Mouse (Mus musculus) embryo, embryonic 11.5 days (tissue): ENCODE data around the gene Eya2.
"Not testable (repeated sequence)": the region's sequence is repeated elsewhere in the genome, so short reads cannot be mapped to it uniquely, and the experiment has no call there.

ENCODE experiments used
- DNase-seq: peaks from one replicate; pipeline ENCODE4 v3.0.0-alpha.2; 2012; ENCODE audit warnings: low read depth, low spot score

The Eya2 gene

DNA sequence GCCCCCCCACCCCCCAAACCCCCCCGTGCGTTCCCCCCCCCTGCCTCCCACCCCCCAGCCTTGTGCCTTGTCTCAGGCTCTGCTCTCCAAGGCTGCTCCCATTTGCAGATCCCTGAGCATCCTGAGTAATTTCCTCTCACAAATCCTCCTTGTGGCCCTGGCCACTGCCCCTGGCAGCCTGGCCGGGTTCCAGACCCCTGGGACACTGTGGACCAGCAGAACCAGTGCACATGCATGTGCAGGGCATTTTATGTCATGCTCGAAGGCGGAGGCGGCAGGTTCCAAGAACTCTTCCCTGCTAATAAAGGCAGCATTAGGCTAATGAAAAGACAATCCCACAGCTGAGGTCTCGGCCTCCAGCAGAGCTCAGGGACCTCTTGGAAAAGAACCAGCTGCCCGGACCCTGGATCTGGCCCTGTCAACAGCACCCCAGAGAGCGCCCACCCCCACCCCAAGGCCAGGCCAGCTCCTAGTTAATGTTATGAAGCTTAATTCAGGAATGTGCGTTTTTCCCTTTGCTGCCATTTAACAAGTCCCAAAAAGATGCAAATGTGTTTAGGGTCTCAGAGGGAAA lies 174.6 kb downstream of the Eya2 start:
- DNase-seq, result no peak

DNA sequence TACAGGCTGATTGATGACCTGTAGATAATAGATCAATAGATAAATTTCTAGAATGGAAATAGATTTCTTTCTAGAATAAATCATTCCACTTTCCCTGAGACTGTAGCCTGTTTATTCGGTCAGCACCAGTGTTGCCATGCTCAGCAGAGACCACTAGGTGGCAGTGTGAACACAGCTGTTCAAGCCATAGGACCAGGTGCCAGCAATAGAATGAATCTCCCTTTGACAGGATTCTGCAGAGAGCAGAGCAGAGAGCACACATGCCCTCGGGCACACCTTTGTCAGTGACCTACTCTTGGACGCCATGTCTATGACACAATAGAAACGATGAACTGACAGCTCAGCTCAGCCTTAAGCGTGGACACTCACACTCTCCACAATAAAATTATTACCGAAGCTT lies 184.1 kb downstream of the Eya2 start:
- DNase-seq, result peak; percentile 74

DNA sequence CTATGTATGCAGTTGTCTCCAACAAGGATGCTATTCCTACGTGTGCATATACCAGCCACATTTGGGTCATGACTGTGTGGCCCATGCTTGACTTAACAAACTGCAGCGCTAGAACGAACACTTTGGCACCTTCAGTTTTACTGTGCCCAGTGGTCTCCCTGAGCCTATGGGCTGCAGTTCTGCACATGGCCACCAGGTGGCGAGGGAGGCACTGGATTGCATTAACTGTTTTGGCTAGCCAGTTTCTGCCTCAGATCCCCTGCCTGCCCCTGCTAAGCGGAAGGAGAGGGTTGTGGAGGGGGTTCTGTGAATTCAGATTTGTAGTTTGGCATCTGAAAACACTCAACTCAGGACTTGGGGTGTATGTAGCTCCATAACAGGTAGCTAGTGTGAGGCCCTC lies 187.5 kb downstream of the Eya2 start:
- DNase-seq, result peak; percentile 75

DNA sequence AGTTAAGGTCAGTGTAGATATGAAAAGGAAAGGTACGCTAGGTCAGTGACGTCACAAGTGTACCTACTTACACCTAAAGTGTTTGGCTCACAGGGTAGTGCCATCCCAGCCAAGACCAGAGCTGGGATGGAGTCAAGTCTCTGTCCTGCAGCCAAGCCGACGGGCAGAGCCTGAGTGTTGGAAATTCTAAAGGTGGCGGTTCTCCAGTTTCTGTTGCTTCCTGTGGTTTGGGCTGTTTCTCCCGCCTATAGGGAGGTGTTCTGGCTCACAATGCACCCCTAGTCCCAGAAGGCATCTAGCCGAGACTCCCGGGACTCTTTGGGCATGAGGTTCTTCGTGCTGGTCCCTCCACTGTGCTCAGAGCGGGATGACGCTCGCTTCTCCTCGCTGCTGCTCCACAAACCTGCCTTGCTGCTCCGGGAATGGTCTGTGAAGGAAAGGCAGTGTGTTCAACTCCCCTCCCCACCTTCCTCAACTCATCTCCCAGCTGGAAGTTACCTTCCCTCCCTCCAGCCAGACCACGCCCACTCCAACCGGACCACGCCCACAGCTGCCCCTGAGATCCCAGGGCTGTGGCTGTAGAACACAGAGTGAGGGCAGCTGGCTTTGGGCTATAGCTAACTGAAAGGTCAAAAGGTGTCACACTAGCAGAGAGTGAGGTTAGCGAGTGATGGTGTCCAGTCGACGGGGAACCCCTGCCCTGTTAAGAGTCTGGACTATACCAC lies 190.6 kb downstream of the Eya2 start:
- no peak for DNase-seq

DNA sequence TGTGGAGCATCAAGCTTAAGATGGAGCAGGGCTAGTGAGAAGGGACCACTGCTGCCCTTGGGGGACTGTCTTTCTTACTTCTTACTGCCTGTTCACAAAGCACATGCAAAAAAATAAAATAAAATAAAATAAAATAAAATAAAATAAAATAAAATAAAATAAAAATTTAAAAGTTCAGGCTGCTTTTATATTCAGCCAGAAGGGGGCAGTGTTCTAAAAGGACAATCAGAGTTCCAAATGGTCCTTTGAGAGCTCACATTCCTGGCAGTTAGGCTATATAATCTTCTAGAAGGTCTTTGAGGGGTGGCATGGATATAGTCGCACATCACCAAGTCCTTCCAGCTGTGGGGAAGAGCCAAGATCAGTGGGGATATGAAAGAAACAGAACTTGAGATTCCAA lies 191.6 kb downstream of the Eya2 start:
- DNase-seq, result no peak

GRCm38 (mm10) chr2:165788005-165788404 lies 193.2 kb downstream of the Eya2 start:
- no peak for DNase-seq

- no peak for DNase-seq
Observed at GRCm38 (mm10) chr2:165788796-165789195, 194.0 kb downstream of the Eya2 start.

GRCm38 (mm10) chr2:165789667-165790066 lies 194.8 kb downstream of the Eya2 start:
- no peak for DNase-seq

DNA sequence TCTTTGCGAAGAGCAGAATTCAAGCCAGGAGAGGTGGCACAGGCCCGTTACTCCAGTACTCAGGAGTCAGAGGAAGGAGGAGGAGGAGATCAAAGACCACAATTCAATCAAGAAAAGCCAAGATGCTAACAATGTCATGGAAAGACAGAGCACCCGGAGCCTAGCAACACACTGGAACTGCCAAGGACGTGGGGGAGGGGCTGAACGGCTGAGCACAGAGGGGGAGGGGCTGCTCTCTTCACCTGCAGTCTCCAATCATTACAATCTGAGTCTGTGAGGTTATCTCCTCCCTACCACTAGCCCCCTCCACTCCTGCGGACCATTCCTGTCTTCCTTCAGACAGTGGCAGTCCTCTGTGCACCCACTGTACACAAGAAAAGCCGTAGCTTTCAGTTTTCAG lies 196.2 kb downstream of the Eya2 start:
- DNase-seq, result no peak

GRCm38 (mm10) chr2:165791657-165792056 lies 196.8 kb downstream of the Eya2 start:
- DNase-seq, result no peak

DNA sequence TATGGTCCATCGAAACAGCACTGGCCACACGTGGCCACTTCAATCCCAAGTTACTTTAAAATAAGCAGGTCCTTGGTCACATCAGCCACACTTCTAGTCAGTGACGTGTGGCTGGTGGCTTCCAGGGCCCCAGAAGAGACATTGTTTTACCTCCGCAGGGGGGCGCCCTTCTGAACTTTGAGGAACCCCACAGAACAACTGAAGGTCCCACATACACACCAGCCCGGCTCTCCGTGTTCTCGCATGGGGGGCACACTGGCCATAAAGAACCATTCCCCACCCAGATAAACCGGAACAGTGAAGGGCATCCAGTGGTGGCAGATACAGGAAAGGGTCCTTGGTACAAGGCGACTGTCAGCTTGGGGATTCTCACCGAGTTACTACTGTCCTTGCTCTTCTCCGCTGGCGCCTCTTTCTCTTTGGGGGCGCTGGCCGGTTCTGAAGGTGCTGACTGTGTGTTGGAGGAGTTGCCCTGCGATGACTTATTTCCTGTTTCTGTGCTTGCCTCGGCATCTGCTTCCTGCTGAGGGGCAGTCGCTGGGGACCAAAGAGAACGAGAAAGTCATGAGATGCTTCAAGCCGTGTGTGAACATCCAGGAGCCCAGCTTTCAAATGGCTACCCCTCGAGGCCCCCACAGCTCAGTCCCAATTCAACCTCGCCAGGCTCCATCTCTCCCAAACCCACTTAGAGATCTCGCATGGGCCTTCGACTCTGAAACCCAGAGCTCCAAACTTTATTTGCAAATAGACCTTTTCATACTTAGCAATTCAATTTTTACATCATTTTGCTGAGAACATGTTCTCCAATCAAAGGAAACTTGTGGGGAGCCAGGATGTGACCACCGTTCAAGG lies 197.8 kb downstream of the Eya2 start:
- no peak for DNase-seq

- no peak for DNase-seq
Observed at GRCm38 (mm10) chr2:165793283-165793638, 198.4 kb downstream of the Eya2 start.

- DNase-seq, result no peak
Observed at GRCm38 (mm10) chr2:165797876-165798275, 203.0 kb downstream of the Eya2 start.

DNA sequence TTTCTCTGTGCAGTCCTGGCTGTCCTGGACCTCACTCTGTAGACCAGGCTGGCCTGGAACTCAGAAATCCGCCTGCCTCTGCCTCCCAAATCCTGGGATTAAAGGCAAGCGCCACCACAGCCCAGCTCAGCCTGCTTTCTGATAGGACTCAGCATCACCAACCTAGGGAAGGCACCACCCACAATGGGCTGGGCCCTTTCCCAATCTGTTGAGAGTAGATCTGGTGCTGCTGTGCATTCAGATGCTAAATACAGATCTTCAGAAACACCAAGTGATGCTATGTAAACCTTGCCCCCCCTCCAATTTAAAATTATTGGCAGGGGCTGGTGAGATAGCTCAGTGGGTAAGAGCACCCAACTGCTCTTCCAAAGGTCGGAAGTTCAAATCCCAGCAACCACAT lies 205.3 kb downstream of the Eya2 start:
- DNase-seq, result not testable (repeated sequence)

DNA sequence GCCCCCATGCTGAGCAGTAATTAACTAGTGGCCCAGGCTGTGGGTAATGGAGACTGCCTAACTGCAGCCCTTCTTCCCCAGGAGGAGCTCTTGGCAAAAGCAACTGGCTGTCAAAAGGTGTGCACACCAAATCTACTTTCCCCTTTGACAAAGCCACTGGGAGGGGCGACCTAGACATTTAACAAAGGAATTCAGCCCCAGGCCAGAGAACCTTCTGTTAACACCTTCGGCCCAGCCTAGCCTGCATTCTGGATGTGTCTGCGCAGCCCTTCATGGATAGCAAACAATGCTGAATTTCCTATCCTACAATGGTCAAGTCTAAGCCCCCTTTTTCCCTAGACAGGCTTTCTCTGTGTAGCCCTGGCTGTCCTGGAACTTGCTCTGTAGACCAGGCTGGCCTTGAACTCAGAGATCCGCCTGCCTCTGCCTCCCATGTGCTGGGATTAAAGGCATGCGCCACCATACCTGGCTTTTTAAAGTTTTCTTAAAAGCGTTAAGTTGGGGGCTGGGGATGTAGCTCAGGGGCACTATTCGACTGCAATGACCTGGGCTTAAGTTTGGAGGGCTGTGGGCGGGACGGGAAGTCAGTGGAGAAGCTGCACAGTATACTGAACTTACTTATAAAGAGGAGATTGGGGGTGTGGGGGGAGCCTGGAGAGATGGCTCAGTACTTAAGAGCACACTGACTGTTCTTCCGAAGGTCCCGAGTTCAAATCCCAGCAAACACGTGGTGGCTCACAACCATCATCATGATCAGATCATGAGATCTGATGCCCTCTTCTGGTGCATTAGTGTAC lies 213.5 kb downstream of the Eya2 start:
- DNase-seq, result no peak

- no peak for DNase-seq
Observed at GRCm38 (mm10) chr2:165809091-165809490, 214.3 kb downstream of the Eya2 start.

GRCm38 (mm10) chr2:165809901-165810477 lies 215.2 kb downstream of the Eya2 start:
- no peak for DNase-seq

DNA sequence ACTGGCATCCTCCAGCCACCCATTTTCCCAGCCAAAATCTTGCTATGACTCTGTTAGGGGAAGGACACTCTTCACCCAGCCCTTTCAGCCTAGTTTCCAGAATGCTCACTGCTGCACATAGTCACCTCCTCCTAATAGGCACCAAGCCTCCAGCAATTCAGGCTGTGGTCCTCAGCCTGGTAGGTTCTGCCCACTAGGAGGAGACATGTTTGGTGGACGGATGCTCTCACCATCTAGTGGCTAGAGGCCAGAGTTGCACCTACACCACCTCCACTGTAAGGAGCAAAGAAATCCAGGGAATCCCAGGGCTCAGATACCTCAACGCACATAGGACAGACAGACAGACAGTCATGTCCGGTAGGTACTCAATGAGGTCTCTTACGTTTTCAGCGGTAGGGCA lies 216.7 kb downstream of the Eya2 start:
- DNase-seq, result no peak

DNA sequence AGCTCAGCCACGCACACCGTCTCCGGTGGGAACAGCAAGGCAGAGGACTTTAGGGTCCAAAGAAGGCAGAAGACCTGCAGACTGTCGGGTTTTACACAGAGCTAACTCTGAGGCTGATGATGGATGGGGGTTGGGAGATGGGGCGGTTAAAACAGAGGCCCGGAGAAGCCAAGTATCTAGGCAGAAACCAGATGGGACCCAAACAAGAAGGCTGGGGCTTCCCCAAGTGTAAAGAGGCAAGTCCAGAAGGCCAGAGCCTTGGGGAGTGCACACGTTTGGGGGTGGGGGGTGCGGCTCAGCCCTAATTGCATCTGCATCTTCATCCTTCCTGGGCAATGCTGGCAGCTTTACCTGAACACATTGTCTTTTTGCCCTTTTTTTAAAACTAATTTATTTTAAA lies 218.1 kb downstream of the Eya2 start:
- DNase-seq, result no peak

GRCm38 (mm10) chr2:165815103-165815880 lies 220.5 kb downstream of the Eya2 start:
- DNase-seq, result no peak

DNA sequence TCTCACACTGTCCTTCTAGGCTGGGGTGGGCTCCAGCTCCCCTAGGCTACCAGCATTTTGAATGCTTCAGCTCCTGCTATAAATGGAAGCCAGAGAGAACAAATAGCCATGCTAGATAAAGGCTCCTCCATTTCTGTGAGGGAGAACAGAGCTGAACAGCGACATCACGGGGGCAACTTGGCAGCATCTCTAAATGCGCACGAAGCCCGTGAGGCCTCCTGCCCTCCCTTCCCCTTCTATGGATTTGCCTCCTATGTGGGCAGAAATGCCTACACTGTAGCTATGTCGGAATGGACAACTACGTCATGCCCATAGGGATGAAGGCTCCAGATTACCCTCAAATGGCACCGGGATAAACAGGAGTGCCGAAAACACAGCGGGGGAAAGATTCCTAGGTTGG lies 222.6 kb downstream of the Eya2 start:
- no peak for DNase-seq
